Mouse (Mus musculus) cerebellum, postnatal 36 days (tissue): ENCODE measurements around the gene Crtc2.

ENCODE experiments used
- DNase-seq, 2 experiments: peaks; one replicate each; pipeline ENCODE4 v3.0.0; 2021 to 2022; ENCODE audit warnings: mixed read lengths in 2 of 2

The Crtc2 gene

GRCm38 (mm10) chr3:90313367-90313766 is 59.4 kb downstream of the Crtc2 start:
- DNase-seq = no peak
